Mouse (Mus musculus): ENCODE results near the gene Catip. TPM values are rescaled to one million over a fixed set of nuclear protein-coding genes. Genes with fewer than 3 reads are reported as not detected.

Gene Catip
- polyA plus RNA-seq, 1 experiment = 10.2 TPM

- Histone ChIP-seq H3K4me1 (ENCODE audit: control insufficient read depth, insufficient read depth, low read length) (no peaks in the 10 kb centered on the region), H3K4me3 (replicated peaks; ENCODE audit: extremely low read depth, low read depth, low read length) (no peak overlapping the region)
- no peak for DNase-seq
- TF ChIP-seq POLR2A (IDR thresholded peaks at IDR 0.05; ENCODE audit: borderline replicate concordance, extremely low read depth, low read depth, low read length) (no peak), CTCF (IDR thresholded peaks at IDR 0.05; ENCODE audit: insufficient read depth, low read length) (no peak)
Measured at GRCm38 (mm10) chr1:74357531-74357930, 4.4 kb upstream of the Catip start.

GRCm38 (mm10) chr1:74359952-74360517 is 1.9 kb upstream of the Catip start:
- Histone ChIP-seq H3K4me1 (ENCODE audit: control insufficient read depth, insufficient read depth, low read length) (no peaks in the 10 kb centered on the region), H3K4me3 (replicated peaks; ENCODE audit: extremely low read depth, low read depth, low read length) (no peak overlapping the region)
- no peak for TF ChIP-seq CTCF (IDR thresholded peaks at IDR 0.05; ENCODE audit: insufficient read depth, low read length)
- TF ChIP-seq POLR2A (IDR thresholded peaks at IDR 0.05; ENCODE audit: borderline replicate concordance, extremely low read depth, low read depth, low read length) = no peak
- DNase-seq = no peak
- WGBS = 72% methylated on average over 5 of the region's 5 CpGs

- no peaks in the 10 kb centered on the region for H3K4me1 ChIP-seq (ENCODE audit: control insufficient read depth, insufficient read depth, low read length)
- 61% methylated on average over 17 of the region's 17 CpGs for WGBS
- no peak for DNase-seq
- TF ChIP-seq POLR2A (IDR thresholded peaks at IDR 0.05; ENCODE audit: borderline replicate concordance, extremely low read depth, low read depth, low read length) = no peak
- TF ChIP-seq CTCF (IDR thresholded peaks at IDR 0.05; ENCODE audit: insufficient read depth, low read length) = no peak
- no peak overlapping the region for H3K4me3 ChIP-seq (replicated peaks; ENCODE audit: extremely low read depth, low read depth, low read length)
Measured at GRCm38 (mm10) chr1:74362325-74363229, 669 bp downstream of the Catip start.

GRCm38 (mm10) chr1:74363437-74363836 is 1.5 kb downstream of the Catip start:
- no peak for DNase-seq
- no peaks in the 10 kb centered on the region for H3K4me1 ChIP-seq (ENCODE audit: control insufficient read depth, insufficient read depth, low read length)
- TF ChIP-seq POLR2A (IDR thresholded peaks at IDR 0.05; ENCODE audit: borderline replicate concordance, extremely low read depth, low read depth, low read length) = no peak
- no peak for TF ChIP-seq CTCF (IDR thresholded peaks at IDR 0.05; ENCODE audit: insufficient read depth, low read length)
- 60% methylated on average over 5 of the region's 5 CpGs for WGBS
- H3K4me3 ChIP-seq (replicated peaks; ENCODE audit: extremely low read depth, low read depth, low read length) = no peak overlapping the region

GRCm38 (mm10) chr1:74364270-74364669 is 2.4 kb downstream of the Catip start:
- no peak for DNase-seq
- WGBS = 32% methylated on average over 8 of the region's 8 CpGs
- Histone ChIP-seq H3K4me3 (replicated peaks; ENCODE audit: extremely low read depth, low read depth, low read length) (no peak overlapping the region), H3K4me1 (ENCODE audit: control insufficient read depth, insufficient read depth, low read length) (no peaks in the 10 kb centered on the region)
- no peak for TF ChIP-seq CTCF (IDR thresholded peaks at IDR 0.05; ENCODE audit: insufficient read depth, low read length)

GRCm38 (mm10) chr1:74367886-74368645 is 6.2 kb downstream of the Catip start:
- H3K4me3 ChIP-seq (replicated peaks; ENCODE audit: extremely low read depth, low read depth, low read length) = peak overlapping the region; percentile 2
- peak; percentile 46 for DNase-seq
- H3K4me1 ChIP-seq (ENCODE audit: control insufficient read depth, insufficient read depth, low read length) = no peaks in the 10 kb centered on the region
- TF ChIP-seq CTCF (IDR thresholded peaks at IDR 0.05; ENCODE audit: insufficient read depth, low read length) (no peak), POLR2A (IDR thresholded peaks at IDR 0.05; ENCODE audit: borderline replicate concordance, extremely low read depth, low read depth, low read length) (0 out of 2 replicates have a peak, but pooled peaks have one; percentile 47)
- WGBS = 9% methylated on average over 34 of the region's 34 CpGs

GRCm38 (mm10) chr1:74370040-74370439 is 8.1 kb downstream of the Catip start:
- TF ChIP-seq POLR2A (IDR thresholded peaks at IDR 0.05; ENCODE audit: borderline replicate concordance, extremely low read depth, low read depth, low read length) (no peak), CTCF (IDR thresholded peaks at IDR 0.05; ENCODE audit: insufficient read depth, low read length) (no peak)
- no peak for DNase-seq
- Histone ChIP-seq H3K4me1 (ENCODE audit: control insufficient read depth, insufficient read depth, low read length) (no peaks in the 10 kb centered on the region), H3K4me3 (replicated peaks; ENCODE audit: extremely low read depth, low read depth, low read length) (no peak overlapping the region)
- 52% methylated on average over 4 of the region's 4 CpGs for WGBS

- Histone ChIP-seq H3K4me3 (replicated peaks; ENCODE audit: extremely low read depth, low read depth, low read length) (no peak overlapping the region), H3K4me1 (ENCODE audit: control insufficient read depth, insufficient read depth, low read length) (no peaks in the 10 kb centered on the region)
- no peak for DNase-seq
- TF ChIP-seq POLR2A (IDR thresholded peaks at IDR 0.05; ENCODE audit: borderline replicate concordance, extremely low read depth, low read depth, low read length) (no peak), CTCF (IDR thresholded peaks at IDR 0.05; ENCODE audit: insufficient read depth, low read length) (no peak)
- 46% methylated on average over 4 of the region's 4 CpGs for WGBS
Measured at GRCm38 (mm10) chr1:74373372-74373771, 11.5 kb downstream of the Catip start.

- 66% methylated on average over 8 of the region's 8 CpGs for WGBS
- Histone ChIP-seq H3K4me1 (ENCODE audit: control insufficient read depth, insufficient read depth, low read length) (no peaks in the 10 kb centered on the region), H3K4me3 (replicated peaks; ENCODE audit: extremely low read depth, low read depth, low read length) (no peak within 1 kb of the TSS)
- DNase-seq = no peak
- no peak for TF ChIP-seq CTCF (IDR thresholded peaks at IDR 0.05; ENCODE audit: insufficient read depth, low read length)
- no peak for TF ChIP-seq POLR2A (IDR thresholded peaks at IDR 0.05; ENCODE audit: borderline replicate concordance, extremely low read depth, low read depth, low read length)
Measured at GRCm38 (mm10) chr1:74374980-74375379, 13.1 kb downstream of the Catip start, which contains the start of gene Slc11a1. Gene Slc11a1, plus strand, starts transcription at chr1:74375195.

Measured in lung, adult 2 months (tissue).